ENCODE assay signal across 9 mouse cellular contexts in the genomic region with DNA sequence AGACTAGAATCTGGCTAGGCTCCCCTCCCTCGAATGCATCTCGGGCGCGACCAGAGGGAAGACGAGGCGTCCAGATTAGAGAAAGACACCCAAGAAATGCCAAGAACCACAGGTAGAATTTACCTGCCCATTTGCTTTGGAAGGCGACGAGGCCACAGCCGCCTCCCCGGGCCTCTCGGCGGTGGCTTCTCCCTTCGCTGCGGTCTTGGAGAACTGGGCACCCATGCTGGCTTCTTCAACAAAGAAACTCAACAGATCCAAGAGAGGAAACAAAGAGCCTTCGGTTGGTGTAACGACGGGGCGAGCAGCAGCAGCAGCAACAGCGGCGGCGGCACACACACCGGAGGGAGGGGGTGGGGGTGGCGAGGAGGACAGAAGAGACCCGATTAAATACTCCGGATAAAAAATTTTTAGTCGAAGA. TPM values are rescaled to one million over a fixed set of nuclear protein-coding genes. Genes with fewer than 3 reads are reported as not detected.
DNase-seq lines count a peak whose midpoint lies in the region; ATAC-seq and TF ChIP-seq lines count a peak whose summit lies in the region.
"Had no signal": no experiment of that assay in that cellular context is flagged by ENCODE, and none has a peak within 500 bp of the region (broad histone marks: within the 10 kb centered on the region; RNA-seq: fewer than 3 reads in every experiment).

No protein-coding gene starts in this region.

- H3K9ac ChIP-seq in limb, embryonic 13.5 days: peak overlapping the region; percentile 100

- peaks cover 2% of the 10 kb centered on the region; the same call in 1 of the 2 replicates for H3K4me1 ChIP-seq in cerebellum, adult 2 months (ENCODE audit: control insufficient read depth, insufficient read depth, low read length)
- peaks cover 14% of the 10 kb centered on the region; the same call in 1 of the 2 replicates for H3K4me1 ChIP-seq in limb, embryonic 13.5 days

- DNase-seq in frontal cortex, postnatal 10 days (ENCODE audit: low spot score in 2 of 2): peak; percentile 42 to 48
- DNase-seq in cerebellum, adult 2 months: peak; percentile 45 to 64
- peak; percentile 28 for DNase-seq in gastrocnemius, postnatal 14 days
- DNase-seq in kidney, adult 18-20 months: peak; percentile 41
- DNase-seq in thymus, adult 18-20 months: peak; percentile 42 to 48

- under 1% methylated on average over 26 of the region's 26 CpGs for whole genome bisulfite sequencing in cerebellum, adult 2 months
- under 1% methylated on average over 26 of the region's 26 CpGs for WGBS in limb, embryonic 13.5 days

- H3K27me3 ChIP-seq in cerebellum, adult 2 months (ENCODE audit: control insufficient read depth, insufficient read depth, low read length): no peaks in the 10 kb centered on the region
- no peaks in the 10 kb centered on the region for H3K27me3 ChIP-seq in limb, embryonic 13.5 days
- no peaks in the 10 kb centered on the region for H3K27me3 ChIP-seq in myocyte (ENCODE audit: control insufficient read depth, insufficient read depth, insufficient read length)

- H3K27ac ChIP-seq in cerebellum, adult 2 months (ENCODE audit: insufficient read depth, low read length): peak overlapping the region; percentile 85; the same call in 1 of the 2 replicates
- H3K27ac ChIP-seq in limb, embryonic 13.5 days: peak overlapping the region; percentile 100

- H3K4me2 ChIP-seq in limb, embryonic 13.5 days (replicated peaks): peak overlapping the region; percentile 68
- H3K4me2 ChIP-seq in myocyte (ENCODE audit: low read depth): peak overlapping the region; percentile 35

- peak overlapping the region; percentile 72 for H3ac ChIP-seq in myocyte (ENCODE audit: control insufficient read depth, insufficient read length)

- H3K4me3 ChIP-seq in cerebellum, adult 2 months (replicated peaks; ENCODE audit: insufficient read depth, low read depth, low read length): peak overlapping the region; percentile 88
- peak overlapping the region; percentile 95 for H3K4me3 ChIP-seq in limb, embryonic 13.5 days
- peak overlapping the region; percentile 94 for H3K4me3 ChIP-seq in myocyte

- no peak for ATAC-seq in frontal cortex, adult (ENCODE audit: low TSS enrichment)
- no peak for ATAC-seq in limb, embryonic 13.5 days (ENCODE audit: low FRiP score, low read depth)

- no peak for TF ChIP-seq CTCF in cerebellum, adult 2 months (IDR thresholded peaks at IDR 0.05; ENCODE audit: borderline replicate concordance, insufficient read depth, low read depth, low read length)

- H3K79me2 ChIP-seq in myocyte (ENCODE audit: control insufficient read depth, insufficient read depth): peaks cover 42% of the 10 kb centered on the region

- H3K36me3 ChIP-seq in limb, embryonic 13.5 days: peaks cover 27% of the 10 kb centered on the region
- H3K36me3 ChIP-seq in myocyte (ENCODE audit: control insufficient read depth, insufficient read depth): peaks cover 24% of the 10 kb centered on the region
- H3K36me3 ChIP-seq: G1E had no signal

- H3K9me3 ChIP-seq in limb, embryonic 13.5 days: no peaks in the 10 kb centered on the region

- no peak for TF ChIP-seq POLR2A in cerebellum, adult 2 months (IDR thresholded peaks at IDR 0.05; ENCODE audit: borderline replicate concordance, insufficient read depth, low read length)
- TF ChIP-seq POLR2A in myocyte (IDR thresholded peaks at IDR 0.05; ENCODE audit: insufficient read length, low read depth): no peak

- intact Hi-C loops in gastrocnemius, postnatal 14 days (cut with DNase I; ENCODE audit: low total_unique reads): no loop called here

TF ChIP-seq in myocyte, 11 proteins besides CTCF, POLR2A, EP300 and RAD21:
- TF ChIP-seq MYOG (IDR thresholded peaks at IDR 0.05; ENCODE audit: control insufficient read depth in 1 of 3, insufficient read depth in 1 of 3, insufficient read length in 2 of 3, low read depth in 2 of 3): no peak
- TF ChIP-seq POLR2AphosphoS2 (IDR thresholded peaks at IDR 0.05; ENCODE audit: insufficient read length, low read depth): no peak
- TF ChIP-seq MAX (IDR thresholded peaks at IDR 0.05; ENCODE audit: low read depth): no peak
- no peak for TF ChIP-seq E2F4 (IDR thresholded peaks at IDR 0.05; ENCODE audit: insufficient read depth)
- no peak for TF ChIP-seq TCF3 (IDR thresholded peaks at IDR 0.05; ENCODE audit: insufficient read length, low read depth)
- TF ChIP-seq CEBPB (IDR thresholded peaks at IDR 0.05; ENCODE audit: insufficient read depth, poor library complexity, severe bottlenecking): no peak
- TF ChIP-seq TCF12 (IDR thresholded peaks at IDR 0.05; ENCODE audit: insufficient read depth, poor library complexity, severe bottlenecking): no peak
- no peak for TF ChIP-seq REST (IDR thresholded peaks at IDR 0.05; ENCODE audit: insufficient read depth, insufficient read length)
- no peak for TF ChIP-seq MYOD1 (IDR thresholded peaks at IDR 0.05; ENCODE audit: control insufficient read depth in 1 of 3, insufficient read length in 2 of 3, low read depth in 2 of 3)
- no peak for TF ChIP-seq SRF (IDR thresholded peaks at IDR 0.05; ENCODE audit: control insufficient read depth, insufficient read length, low read depth)
- TF ChIP-seq USF1 (IDR thresholded peaks at IDR 0.05; ENCODE audit: low read depth): no peak
TF ChIP-seq in myocyte: peak in this region for 0.

RNA-seq across cellular contexts. Expression of a gene that starts 0.4 kb away (rescaled TPM):
- 51.9 and 54.1 TPM in 2 replicates for polyA plus RNA-seq in cerebellum, adult 2 months (2012; rRNA removed)
- total RNA-seq in gastrocnemius, postnatal 14 days (2021): 100 to 1,000 TPM in 1 of 2 experiments, 10 to 100 TPM in 1; 70.3 to 104 TPM
- 185 and 192 TPM in 2 replicates for polyA plus RNA-seq in limb, embryonic 13.5 days (2015; fragmentation: Nextera tagmentation; extraction: Ambion mirVana)
- 26.3 TPM for polyA plus RNA-seq in myocyte (2012; fragmentation: generic; extraction: Trizol)
- polyA plus RNA-seq: G1E had no signal
